25 mouse cellular contexts compared by ENCODE assay signal in genomic region chr2:166716067-166716466, GRCm38 (mm10). TPM values are rescaled to one million over a fixed set of nuclear protein-coding genes. Genes with fewer than 3 reads are reported as not detected.
A peak's percentile ranks its signal among the peaks of the same experiment; 100 is the strongest.
DNase-seq lines count a peak whose midpoint lies in the region; ATAC-seq and TF ChIP-seq lines count a peak whose summit lies in the region.
"Had no signal": no experiment of that assay in that cellular context is flagged by ENCODE, and none has a peak within 500 bp of the region (broad histone marks: within the 10 kb centered on the region; RNA-seq: fewer than 3 reads in every experiment).

No protein-coding gene starts in this region.

- TF ChIP-seq POLR2A in limb, embryonic 14.5 days (IDR thresholded peaks at IDR 0.05; ENCODE audit: borderline replicate concordance, extremely low read depth, insufficient read depth, insufficient read length), result no peak

- no peaks in the 10 kb centered on the region for H3K27me3 ChIP-seq in heart, embryonic 11.5 days (ENCODE audit: control insufficient read depth, insufficient read depth, low read length)
- no peaks in the 10 kb centered on the region for H3K27me3 ChIP-seq in limb, embryonic 14.5 days (ENCODE audit: control insufficient read depth, insufficient read depth, low read length)
- H3K27me3 ChIP-seq in limb, embryonic 10.5 days (ENCODE audit: low read depth, poor library complexity, severe bottlenecking), result no peaks in the 10 kb centered on the region; the same call in 1 of the 2 replicates
- H3K27me3 ChIP-seq: CH12.LX; embryonic facial prominence, embryonic 12.5 days had no signal

- DNase-seq in embryo, embryonic 10 days (ENCODE audit: low spot score), result peak; percentile 17
- no peak for DNase-seq in embryo, embryonic 10.5 days (ENCODE audit: low spot score)
- peak; percentile 82 for DNase-seq in heart, adult 11 months
- no peak for DNase-seq in limb, embryonic 14.5 days (ENCODE audit: low spot score)
- no peak for DNase-seq in limb, embryonic 10.5 days (ENCODE audit: low spot score)
- DNase-seq: adrenal gland, adult 8-10 months; adrenal gland, postnatal 14 days; adrenal gland, postnatal 36 days; B cell, adult 2 months; cerebellum, adult 11-12 months; cerebellum, adult 2 months; cerebellum, adult 9-10 months; cerebellum, postnatal 10 days; cerebellum, postnatal 25 days; forebrain, postnatal 0 days had no signal

- no peak overlapping the region for H3K27ac ChIP-seq in heart, embryonic 11.5 days (ENCODE audit: low read depth, low read length)
- no peak overlapping the region for H3K27ac ChIP-seq in limb, embryonic 14.5 days (replicated peaks; ENCODE audit: low read depth, low read length)
- no peak overlapping the region for H3K27ac ChIP-seq in limb, embryonic 10.5 days
- H3K27ac ChIP-seq: embryonic facial prominence, embryonic 12.5 days; forebrain, embryonic 12.5 days had no signal

- peaks cover 25% of the 10 kb centered on the region for H3K4me1 ChIP-seq in heart, embryonic 11.5 days (ENCODE audit: control insufficient read depth, insufficient read depth, low read length)
- peaks cover 25% of the 10 kb centered on the region for H3K4me1 ChIP-seq in limb, embryonic 14.5 days (ENCODE audit: control insufficient read depth, insufficient read depth, low read length)
- peaks cover 39% of the 10 kb centered on the region for H3K4me1 ChIP-seq in limb, embryonic 10.5 days

- WGBS in heart, embryonic 11.5 days (ENCODE audit: insufficient replicate concordance), result 79% methylated on average over 7 of the region's 7 CpGs
- 74% methylated on average over 7 of the region's 7 CpGs for WGBS in limb, embryonic 14.5 days
- WGBS in limb, embryonic 10.5 days, result 81% methylated on average over 7 of the region's 7 CpGs

- no peak overlapping the region for H3K9ac ChIP-seq in heart, embryonic 11.5 days (ENCODE audit: low read depth, low read length)
- H3K9ac ChIP-seq in limb, embryonic 14.5 days (ENCODE audit: low read depth, low read length, severe bottlenecking), result 0 out of 2 replicates have a peak overlapping the region, but pooled peaks have one; percentile 16
- H3K9ac ChIP-seq: embryonic facial prominence, embryonic 12.5 days; forebrain, embryonic 12.5 days; forebrain, postnatal 0 days had no signal

- ATAC-seq in heart, embryonic 11.5 days (replicated peaks; ENCODE audit: insufficient number of reproducible peaks, low FRiP score, low TSS enrichment), result no peak
- no peak for ATAC-seq in limb, embryonic 14.5 days (ENCODE audit: low FRiP score, low read depth)
- ATAC-seq: activated CD4-positive, CD25-positive, alpha-beta regulatory T cell, adult 4 months; CD4-positive, CD25-positive, alpha-beta regulatory T cell, adult 4 months; forebrain, embryonic 14.5 days; forebrain, postnatal 0 days; Patski had no signal

- H3K36me3 ChIP-seq in heart, embryonic 11.5 days (ENCODE audit: control insufficient read depth, insufficient read depth, low read length), result no peaks in the 10 kb centered on the region
- H3K36me3 ChIP-seq in limb, embryonic 14.5 days (ENCODE audit: control insufficient read depth, insufficient read depth, low read length), result no peaks in the 10 kb centered on the region
- H3K36me3 ChIP-seq in limb, embryonic 10.5 days, result no peaks in the 10 kb centered on the region
- H3K36me3 ChIP-seq: embryonic facial prominence, embryonic 10.5 days; embryonic facial prominence, embryonic 12.5 days; forebrain, embryonic 12.5 days; G1E had no signal

- H3K4me2 ChIP-seq in heart, embryonic 11.5 days, result no peak overlapping the region
- no peak overlapping the region for H3K4me2 ChIP-seq in limb, embryonic 14.5 days (replicated peaks; ENCODE audit: low read depth, low read length, severe bottlenecking)
- H3K4me2 ChIP-seq: embryonic facial prominence, embryonic 12.5 days; forebrain, embryonic 12.5 days had no signal

- H3K4me3 ChIP-seq in heart, embryonic 11.5 days (ENCODE audit: low read depth, low read length), result no peak overlapping the region
- H3K4me3 ChIP-seq in limb, embryonic 14.5 days (replicated peaks; ENCODE audit: low read length), result no peak overlapping the region
- H3K4me3 ChIP-seq in limb, embryonic 10.5 days, result no peak overlapping the region
- H3K4me3 ChIP-seq: embryonic facial prominence, embryonic 10.5 days; embryonic facial prominence, embryonic 12.5 days; forebrain, embryonic 12.5 days had no signal

- H3K9me3 ChIP-seq in heart, embryonic 11.5 days (replicated peaks; ENCODE audit: control insufficient read depth, low read length), result no peaks in the 10 kb centered on the region
- no peaks in the 10 kb centered on the region for H3K9me3 ChIP-seq in limb, embryonic 14.5 days (ENCODE audit: control insufficient read depth, low read length)
- H3K9me3 ChIP-seq in limb, embryonic 10.5 days (replicated peaks), result no peaks in the 10 kb centered on the region
- H3K9me3 ChIP-seq: embryonic facial prominence, embryonic 10.5 days; embryonic facial prominence, embryonic 12.5 days; forebrain, embryonic 12.5 days had no signal

RNA-seq across cellular contexts. Expression of gene Prex1, which starts 2.4 kb away (rescaled TPM):
- polyA plus RNA-seq in heart, embryonic 11.5 days (2014; fragmentation: Nextera tagmentation; extraction: Ambion mirVana), result 7.0 and 10.1 TPM in 2 replicates
- polyA plus RNA-seq in limb, embryonic 14.5 days (2012; rRNA removed), result 27.9 and 38.5 TPM in 2 replicates
- 20.1 and 21.1 TPM in 2 replicates for polyA plus RNA-seq in limb, embryonic 14.5 days (2014; fragmentation: Nextera tagmentation; extraction: Ambion mirVana)
- 24.6 and 26.2 TPM in 2 replicates for polyA plus RNA-seq in limb, embryonic 10.5 days (2016; fragmentation: Nextera tagmentation; extraction: Ambion mirVana)

Comparison
In these comparisons a context has a peak if more than half of its experiments do, and no peak if none do; other contexts are left out.
1. DNase-seq: peak in embryo, embryonic 10 days (single experiment) and heart, adult 11 months (single experiment); none in embryo, embryonic 10.5 days (single experiment), limb, embryonic 14.5 days (single experiment) and limb, embryonic 10.5 days (single experiment).